Mouse (Mus musculus) layer of hippocampus, adult 9-11 months (tissue): ENCODE measurements around the gene Clip2.

Source experiments
- DNase-seq: peaks from one replicate; pipeline ENCODE4 v3.0.0; 2022

Gene Clip2

DNA sequence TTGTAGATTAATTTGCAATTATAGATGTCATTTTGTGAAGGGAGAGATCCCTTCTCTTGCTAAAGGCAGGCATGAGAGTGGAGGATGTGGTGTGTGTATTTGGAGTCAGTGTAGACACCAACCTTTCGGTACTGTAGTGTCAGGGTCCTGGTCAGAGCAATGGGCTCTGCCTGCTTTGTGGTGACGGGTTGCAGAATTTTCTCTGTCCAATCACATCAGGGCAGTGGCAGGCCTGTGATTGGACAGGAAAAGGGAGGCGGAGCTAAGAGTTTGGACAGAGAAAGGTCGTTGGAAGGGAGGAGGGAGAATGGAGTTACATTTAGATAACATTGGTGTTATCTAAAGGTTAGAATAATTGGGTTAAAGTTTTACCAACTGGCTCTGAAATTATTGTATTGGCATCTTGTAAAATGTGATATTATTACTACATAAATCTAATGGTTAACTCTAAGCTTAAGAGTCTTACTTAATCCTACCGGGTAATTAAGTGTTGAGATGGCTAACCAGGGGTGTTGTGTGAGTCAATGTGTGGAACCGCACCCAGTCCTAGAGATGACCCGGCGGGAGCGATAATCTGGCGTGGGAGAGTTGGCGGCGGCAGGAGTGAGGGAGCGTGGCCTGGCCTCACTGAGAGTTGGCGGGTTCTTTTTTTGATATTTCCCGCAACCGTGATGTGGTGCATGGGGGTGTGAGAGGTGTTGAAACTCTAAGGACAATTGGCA, 8.4 kb upstream of the Clip2 start:
- no peak for DNase-seq

DNA sequence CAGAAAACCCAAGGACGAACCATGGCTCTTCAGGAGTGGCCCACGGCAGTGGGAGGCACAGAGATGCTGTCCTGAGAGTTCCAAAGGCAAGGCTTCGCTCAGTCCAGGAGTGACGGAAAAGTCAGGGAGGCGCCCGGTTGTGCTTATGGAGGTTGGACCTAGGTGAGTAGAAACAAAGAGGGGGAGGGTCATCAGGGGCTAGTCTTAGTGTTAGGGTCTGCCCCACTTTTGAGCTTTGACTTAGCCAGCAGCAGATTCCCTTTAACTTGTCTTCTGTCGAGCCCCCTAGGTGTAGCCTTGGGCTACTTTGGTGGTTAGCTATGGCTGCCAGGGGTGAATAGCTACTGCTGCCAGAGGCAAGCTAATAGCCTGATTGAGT, 7.8 kb upstream of the Clip2 start, which contains the start of gene Syna:
TSS of gene Syna (minus strand) at position 101 of the 379 bp plus-strand sequence.
- DNase-seq: no peak

DNA sequence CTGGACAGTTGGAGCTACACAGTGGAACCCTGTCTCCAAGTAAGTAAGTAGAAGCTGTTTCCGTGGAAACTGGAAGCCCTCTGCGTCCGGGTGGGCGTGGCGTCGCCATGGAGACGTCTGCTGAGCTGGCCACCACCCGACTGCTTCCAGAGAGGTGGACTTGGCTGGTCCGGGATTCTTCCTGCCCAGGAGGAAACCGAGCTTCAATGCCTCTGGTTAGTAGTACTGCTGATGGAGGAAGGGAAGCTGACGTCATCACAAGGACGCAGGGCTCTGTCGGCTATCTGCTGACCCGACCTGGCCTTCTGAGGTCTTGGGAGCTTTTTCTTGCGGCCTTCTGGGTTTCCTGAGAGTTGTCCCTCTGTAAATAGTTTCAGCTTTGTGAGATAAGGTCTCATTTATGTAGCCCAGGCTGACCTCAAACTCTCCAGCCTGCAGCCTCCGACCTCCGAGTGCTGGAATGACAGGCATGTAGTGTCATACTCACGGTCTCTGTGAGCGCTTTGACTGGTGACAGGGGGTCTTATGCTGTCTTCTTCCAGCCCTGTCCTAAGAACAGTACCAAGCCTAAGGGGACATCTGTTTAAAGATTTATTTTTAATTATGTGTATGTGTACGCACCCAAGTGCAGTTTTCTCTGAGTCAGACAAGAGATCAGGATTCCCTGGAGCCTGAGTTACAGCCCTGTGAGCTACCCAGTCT, 3.4 kb upstream of the Clip2 start:
- peak; percentile 85 for DNase-seq

DNA sequence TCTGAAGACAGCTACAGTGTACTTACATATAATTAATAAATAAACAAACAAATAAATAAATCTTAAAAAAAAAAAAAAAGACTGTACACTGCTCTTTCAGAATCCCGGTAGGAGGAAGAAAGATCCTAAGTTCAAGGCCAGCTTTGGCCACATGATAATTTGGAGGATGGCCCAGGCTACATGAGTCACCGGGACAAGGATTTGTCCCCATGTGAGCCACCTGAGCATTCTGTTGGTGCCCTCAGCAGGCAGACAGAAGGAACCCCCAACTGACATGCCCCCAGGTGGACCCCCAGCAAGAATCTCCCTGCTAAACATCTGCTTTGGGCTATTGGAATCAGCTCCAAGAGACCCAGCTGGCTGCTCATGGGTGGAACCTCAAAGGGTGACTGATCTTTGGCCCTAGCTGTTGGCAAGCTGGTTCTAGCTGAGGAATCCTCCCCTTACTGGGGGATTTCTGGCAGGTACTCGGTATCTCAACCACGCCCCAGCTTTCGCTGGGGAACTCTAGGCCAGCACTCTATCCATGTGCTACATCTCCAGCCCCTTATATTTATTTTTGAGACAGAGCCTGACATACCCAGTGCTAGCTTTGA, 1.8 kb upstream of the Clip2 start:
- DNase-seq: no peak

DNA sequence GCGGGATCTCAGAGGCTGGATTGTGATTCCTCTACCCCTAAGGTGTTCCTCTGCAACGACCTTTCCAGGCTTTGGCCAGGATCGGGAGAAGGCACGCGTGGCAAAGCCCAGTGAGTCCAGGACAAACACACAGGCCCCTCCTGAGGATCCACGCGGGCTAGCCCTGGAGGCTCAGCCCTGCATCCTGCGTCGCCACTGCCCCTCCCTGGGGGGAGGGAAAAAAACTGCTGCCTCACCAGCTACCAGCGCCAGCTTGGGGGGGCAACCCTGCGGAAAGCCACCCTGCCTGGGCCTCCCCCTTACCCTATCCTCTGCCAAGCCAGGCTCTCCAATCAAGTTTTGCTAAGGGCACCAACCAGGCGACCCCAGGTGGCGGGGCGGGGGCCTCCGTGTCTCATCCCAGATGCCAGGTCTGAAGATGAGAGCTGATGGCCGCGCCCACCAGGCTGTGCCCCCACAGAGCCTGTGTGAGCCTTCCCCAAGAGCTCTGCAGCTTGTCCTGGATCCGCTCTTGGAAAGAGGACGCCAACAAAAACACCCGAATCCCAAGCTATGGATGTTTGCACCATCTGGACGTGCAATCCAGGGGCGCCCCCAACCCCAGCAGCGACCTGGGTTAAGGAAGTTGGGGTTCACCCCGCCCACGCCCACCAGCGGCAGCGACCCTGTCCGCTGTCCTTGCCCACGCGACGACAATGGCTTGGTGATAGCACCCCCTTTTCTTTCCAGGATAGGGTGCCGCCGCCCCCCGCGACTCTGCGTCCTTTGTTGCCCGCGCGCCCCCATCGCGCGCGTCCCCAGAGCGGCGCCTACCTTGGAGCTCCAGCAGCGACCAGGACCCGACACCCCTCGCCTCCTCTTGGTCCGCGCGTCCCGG, 763 bp downstream of the Clip2 start:
- DNase-seq: peak; percentile 72

DNA sequence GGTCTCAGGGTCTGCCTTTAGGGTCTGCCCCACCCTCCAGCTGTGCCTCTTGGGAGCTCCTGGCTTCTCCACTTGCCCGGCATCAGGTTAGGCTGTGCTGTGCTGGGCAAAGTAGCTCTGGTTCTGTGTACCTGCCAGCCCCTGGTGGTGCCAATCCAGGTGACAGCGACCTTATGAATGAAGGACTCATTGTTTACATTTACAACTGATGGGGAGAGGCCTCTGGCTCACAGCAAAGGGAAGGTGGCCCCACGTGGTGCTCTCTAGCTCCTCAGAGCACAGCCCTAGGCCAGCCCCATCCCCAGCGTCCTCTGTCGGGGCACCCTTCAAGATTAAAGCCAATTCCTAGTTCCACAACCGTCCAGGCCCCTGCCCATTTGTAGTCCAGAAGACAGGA, 1.4 kb downstream of the Clip2 start:
- peak; percentile 26 for DNase-seq

DNA sequence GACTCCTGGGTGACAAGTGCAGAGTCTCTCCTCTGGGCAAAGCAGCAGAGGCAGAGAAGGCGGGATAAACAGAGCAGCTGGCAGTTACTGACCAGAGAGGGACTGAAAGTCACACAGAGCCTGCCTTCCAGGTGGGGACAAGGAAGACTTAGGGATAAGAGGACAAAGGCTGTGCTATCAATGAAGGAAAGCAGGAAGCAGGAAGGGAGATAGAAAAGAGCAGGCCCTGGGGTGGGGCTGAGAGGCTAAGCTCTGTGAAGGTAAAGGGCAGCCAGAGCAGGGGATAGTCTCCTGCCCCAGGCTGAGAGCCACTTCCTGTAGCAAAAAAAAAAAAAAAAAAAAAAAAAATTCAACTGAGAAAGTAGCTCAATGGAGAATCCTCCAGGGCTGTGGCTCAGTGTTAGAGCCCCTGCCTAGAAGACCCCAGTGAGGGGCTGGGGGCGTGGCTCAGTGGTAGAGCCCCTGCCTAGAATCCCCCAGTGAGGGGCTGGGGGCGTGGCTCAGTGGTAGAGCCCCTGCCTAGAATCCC, 2.5 kb downstream of the Clip2 start:
- no peak for DNase-seq

DNA sequence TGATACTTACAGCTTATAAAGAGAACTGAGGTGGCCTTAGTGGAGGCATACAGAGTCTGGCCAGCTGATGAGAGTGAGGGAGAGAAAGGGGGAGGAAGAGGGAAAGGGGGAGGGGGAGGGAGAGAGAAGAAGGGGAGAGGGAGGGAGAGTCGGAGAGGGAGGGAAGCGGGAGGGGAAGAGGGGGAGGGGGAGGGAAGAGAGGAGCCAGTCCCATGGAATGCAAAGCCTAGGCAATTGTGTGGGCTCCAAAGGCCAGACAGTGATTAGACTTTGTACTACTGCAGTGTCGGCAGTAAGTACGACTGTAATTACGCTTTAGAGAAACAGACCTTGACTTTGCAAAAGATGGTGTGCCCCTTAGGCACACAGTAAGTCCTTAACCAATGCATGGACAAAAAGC, 3.9 kb downstream of the Clip2 start:
- no peak for DNase-seq

DNA sequence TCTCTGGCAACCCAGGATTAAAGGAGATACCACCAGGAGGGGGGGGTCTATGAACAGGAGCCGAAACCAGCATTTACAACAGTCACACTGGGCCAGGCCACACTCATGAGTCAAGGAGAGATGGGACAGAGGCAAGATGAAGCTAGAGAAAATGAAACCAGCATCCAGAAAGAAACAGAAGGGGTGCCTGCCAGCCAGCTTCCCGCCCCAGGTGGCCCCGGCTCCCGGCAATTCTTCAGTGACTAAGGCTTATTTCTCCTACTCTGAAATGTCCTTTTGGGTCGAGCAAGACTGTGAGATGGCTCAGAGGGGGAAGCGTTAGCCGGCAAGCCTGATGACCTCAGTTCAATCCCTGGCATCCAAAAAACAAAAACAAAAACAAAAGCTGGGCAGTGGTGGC, 5.4 kb downstream of the Clip2 start:
- no peak for DNase-seq

DNA sequence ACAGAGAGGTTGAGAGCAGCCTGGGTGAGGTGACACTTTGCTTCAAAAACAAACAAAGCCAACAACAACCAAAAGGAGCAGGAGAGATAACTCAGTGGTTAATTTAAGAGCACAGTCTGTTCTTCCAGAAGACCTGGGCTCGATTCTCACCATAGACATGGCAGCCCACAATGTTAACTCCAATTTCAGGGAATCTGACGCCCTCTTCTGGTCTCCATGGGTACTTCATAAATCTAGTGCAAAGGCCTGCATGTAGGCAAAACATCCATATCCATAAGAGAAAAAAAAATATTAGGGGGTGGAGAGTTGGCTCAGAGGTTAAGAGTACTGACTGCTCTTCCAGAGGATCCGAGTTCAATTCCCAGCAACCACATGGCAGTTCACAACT, 7.0 kb downstream of the Clip2 start:
- DNase-seq: no peak

DNA sequence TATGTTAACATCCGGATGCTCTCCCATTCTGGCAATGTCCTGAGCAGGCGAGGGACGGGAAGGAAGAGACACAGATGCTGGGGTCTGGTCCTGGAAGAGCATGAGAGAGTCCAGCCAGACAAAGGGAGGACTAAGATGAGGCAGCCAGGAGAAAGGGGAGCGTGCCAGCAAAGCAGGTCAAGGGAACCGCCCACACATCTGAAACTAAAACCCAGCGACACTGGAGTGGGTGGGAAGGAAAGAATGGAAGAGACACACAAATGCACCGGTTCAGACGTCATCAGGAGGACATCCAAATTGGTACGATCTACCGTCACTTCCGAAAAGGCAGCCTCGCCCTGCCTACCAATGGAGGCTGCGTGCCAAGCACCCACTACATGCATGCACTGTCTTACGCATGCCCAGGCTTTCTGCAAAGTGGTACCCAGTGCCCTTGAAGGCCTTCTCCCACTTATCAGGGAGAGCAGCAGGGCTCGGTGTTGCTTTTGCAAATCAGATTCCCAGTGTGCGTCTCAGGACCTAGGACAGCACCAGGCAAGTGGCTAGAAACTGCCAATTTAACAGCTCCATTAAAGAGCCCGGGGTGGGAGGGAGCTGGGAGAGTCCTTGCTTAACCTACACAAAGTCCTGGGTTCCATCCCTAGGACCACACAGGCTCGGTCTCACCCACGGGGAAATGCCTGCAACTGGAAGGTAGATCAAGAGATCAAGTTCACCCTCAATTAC, 7.6 kb downstream of the Clip2 start:
- peak; percentile 35 for DNase-seq

DNA sequence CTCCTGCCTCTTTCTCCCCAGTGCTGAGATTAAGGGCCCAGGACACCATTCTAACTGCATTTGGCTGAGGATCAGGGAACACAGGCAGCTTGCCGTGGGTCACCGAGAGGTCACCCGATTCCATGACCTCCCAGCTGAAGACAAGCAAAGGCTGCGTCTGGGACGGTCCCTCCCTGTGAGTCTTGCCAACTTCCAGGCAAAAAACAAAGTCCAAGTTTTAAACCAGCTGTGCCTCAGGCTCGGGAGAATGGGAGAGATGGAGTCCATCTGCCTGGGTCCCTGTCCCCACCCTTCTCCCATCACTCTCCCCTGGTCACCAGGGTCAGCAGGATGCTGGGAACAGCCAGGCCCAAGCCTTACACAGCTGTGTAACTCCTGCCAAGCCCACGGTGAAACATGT, 10.6 kb downstream of the Clip2 start:
- DNase-seq: no peak

DNA sequence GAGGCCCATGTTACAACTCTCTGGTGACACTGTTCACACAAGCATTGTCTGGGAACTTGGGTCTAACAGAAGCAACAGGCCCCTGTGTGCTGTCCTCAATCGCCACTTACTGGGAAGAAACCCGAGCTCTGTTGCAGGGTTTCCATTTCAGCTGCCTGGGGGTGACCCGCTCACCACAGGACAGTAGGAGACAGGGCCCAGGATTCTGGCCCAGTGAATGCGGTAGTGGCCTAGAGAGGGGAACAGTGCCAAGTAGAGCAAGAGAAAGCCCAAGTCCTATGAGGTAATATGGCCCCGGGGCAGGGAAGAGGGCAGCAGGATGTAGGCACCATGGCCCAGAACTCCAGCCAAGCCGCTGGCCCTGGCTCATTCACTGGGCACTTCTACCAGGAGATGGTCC, 11.4 kb downstream of the Clip2 start:
- DNase-seq: no peak

DNA sequence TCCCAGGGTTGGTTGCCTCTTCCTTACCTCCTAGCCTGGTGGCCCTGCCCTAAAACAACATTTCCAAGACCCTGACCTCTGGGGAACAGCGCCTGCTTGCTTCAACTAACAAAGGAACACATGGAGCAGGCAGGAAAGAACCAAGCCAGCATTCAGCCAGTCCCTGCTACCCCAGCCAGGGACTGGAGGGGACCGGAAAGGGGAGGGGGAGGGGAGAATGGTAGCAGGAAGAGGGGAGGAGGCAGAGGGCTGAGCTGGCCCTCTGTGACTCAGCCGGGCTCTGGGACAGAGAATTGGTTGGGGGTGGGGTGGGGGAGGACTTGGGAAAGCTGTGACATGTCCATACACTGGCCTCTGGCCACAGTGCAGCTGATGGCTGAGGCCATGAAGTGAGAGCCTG, 12.3 kb downstream of the Clip2 start:
- peak; percentile 81 for DNase-seq

DNA sequence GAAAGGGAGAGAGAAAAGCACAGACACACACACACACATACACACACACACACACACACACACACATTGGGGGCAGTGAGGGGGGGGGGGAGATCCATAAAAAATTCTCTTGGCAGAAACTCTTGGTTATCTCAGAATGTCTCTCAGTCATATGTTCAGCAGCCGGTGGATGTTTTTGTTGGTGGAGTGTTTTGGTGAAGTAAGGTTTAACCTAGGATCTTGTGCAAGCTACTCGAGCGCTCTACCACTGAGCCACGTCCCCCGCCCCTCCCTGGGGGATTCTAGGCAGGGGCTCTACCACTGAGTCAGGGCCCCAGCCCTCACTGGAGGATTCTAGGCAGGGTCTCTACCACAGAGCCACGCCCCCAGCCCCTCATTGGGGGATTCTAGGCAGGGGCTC, 16.2 kb downstream of the Clip2 start:
- no peak for DNase-seq

DNA sequence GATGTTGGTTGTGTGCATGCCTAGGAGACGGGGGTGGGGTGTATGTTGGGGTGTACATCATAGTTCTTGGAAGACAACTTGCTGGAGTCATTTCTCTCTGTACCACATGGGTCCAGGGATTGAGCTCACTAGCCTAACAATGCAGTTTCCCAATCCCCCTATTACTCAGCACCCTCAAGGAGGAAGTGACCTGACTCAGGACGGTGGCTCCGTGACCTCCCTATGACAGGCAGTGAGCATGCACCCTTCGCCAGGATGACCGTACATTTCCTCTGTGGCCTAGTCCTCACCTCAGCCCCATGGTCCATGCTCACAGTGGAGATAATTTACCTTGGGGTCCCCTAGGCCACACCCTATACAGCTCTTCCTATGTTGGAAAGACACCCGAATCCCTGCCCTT, 19.8 kb downstream of the Clip2 start:
- no peak for DNase-seq

DNA sequence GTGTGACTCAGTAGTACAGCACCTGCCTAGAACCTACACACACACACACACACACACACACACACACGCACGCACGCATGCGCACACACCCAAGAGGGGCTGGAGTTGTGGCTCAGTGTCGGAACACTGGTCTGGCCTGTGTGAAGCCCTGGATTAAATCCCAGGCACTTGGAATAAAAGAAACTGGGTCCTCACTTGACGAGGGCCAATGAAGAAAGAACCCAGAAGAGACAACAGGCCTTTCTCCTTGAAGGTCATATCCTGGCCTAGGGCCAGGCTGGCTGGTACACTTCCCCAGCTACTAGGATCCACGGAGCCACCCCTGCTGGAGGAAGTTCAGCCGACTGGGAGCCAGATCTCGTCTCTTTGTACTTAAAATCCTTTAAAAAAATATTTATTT, 20.6 kb downstream of the Clip2 start:
- peak; percentile 85 for DNase-seq

DNA sequence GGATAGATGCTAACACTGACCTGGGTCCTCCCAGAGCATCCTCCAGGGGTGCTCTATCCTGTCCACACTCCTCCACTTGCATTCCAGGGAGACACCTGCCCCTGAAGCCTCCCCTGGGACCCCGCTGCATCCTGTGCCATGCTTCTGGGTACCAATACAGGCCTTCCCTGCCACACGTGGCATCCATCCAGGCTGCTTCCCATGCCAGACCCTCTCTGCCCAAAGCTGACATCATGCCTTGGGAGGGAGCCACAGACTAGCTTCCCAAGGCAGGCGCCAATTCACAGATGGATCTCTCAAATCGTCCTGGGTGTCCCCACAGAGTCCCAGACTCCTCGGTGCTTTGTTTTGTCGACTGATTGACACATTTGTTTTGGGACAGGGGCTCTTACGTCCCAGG, 21.4 kb downstream of the Clip2 start:
- DNase-seq: peak; percentile 89

DNA sequence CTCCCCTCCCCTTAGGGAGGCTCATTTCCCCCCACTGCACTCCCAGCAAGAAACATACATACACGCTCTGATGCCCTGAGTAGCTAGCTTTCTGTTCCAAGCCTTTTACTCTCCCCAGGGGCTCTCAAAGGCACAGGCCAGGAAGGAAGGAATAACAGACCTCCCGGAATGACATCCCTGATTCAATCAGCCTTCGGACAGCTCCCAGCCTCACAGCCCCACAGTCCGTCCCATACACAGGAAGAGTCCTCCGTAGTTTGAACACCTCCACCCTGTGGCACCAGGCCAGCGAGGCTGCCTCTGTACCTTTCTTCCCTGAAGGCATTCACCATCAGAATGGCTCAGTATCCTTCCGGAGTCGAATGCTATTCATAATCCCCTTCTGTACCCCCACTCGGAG, 23.7 kb downstream of the Clip2 start:
- no peak for DNase-seq

DNA sequence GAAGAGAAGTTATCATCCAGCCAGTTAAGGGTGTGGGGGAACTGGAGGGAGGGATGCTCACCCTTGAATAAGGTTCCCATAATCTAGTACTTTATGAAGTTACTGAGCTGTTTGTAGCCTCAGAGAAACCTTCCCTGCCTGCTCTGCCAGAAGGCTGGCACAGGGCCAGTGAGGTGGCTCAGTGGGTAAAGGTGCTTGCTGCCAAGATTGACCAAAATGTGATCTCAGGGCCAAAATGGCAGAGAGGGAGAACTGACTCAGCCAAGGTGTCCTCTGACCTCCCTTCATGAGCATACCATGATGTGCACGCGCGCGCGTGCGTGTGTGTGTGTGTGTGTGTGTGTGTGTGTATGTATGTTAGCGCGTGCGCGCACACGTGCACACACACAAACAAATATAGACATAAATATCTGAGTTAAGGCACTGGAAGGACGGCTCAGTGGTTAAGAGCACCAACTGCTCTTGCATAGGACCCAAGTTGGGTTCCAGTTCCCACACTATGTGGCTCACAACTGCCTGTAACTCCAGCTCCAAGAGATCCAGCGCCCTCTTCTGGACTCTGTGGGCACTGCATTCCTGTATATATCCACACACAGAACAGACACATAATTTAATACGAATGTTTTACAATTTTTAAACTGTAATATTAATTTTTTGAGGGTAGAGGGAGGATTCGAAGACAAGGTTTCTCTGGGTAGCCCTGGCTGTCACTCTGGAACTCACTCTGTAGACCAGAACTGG, 26.1 kb downstream of the Clip2 start:
- no peak for DNase-seq

DNA sequence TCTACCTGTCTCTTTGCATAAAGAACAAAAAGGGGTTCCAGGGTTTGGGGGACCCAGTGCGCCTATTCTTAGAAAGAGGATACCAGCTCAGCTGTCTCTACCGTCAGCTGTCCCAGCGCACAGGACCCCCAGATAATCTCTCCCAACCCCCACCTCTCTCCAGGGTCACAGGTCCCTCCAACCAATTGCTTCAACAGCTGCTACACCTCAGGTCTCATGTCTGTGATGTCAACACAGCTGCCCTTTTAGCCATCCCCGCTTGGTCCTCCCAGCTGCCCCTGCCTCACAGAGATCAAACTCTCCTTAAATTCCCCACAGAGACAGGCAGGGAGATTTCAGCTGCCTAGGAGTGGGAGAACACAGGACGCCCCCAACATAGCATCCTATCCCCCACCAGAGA, 28.5 kb downstream of the Clip2 start:
- DNase-seq: no peak

DNA sequence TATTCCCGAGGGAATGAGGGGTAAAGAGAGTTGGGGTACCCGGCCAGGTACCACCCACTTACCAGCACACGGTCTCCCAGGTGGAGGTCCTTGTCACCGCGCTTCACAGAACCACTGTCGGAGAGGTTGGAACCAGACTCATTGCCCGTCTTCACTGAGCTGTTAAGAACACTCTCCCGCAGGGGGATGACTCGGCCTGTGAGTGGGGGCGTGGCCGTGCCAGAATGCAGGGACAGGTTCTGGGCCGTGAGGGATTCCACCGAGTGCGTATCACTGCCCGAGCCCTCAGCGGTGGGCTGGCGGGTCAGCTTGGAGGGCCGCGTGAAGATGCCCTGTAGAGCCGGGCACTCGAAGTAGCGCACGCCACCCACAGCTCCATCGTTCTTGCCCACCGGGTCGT, 29.7 kb downstream of the Clip2 start:
- DNase-seq: no peak
